Mouse (Mus musculus) brain, adult 10 weeks (tissue): ENCODE measurements around the gene Clcn5. TPM values are rescaled to one million over a fixed set of nuclear protein-coding genes. Genes with fewer than 3 reads are reported as not detected.

Experiments used
- polyA plus RNA-seq: library from polyadenylated mRNA; stranded (reverse); fragments of 350-450 nt; fragmentation: Illumina TruSeq; extraction: RNeasy Lipid Tissue Mini Kit (QIAGEN cat#74804); gene quantifications from one replicate; pipeline ENCODE4 v1.2.3, GENCODE M21; 2015; ENCODE audit warnings: low read depth, low replicate concordance

Gene Clcn5
- polyA plus RNA-seq: 6.5 TPM

GRCm38 (mm10) chrX:7319089-7319721, at the start of gene Clcn5:
Gene Clcn5, minus strand, starts transcription at chrX:7319358.

Other genes starting within 250 kb of the Clcn5 start
- gene Usp27x, start 56.5 kb upstream of the Clcn5 start, polyA plus RNA-seq: 8.7 TPM